Mouse (Mus musculus) CH12.LX (cell line): ENCODE measurements around the gene Apoc4. TPM values are rescaled to one million over a fixed set of nuclear protein-coding genes. Genes with fewer than 3 reads are reported as not detected.

Experiments used
- DNase-seq: peaks from one replicate; pipeline ENCODE4 v3.0.0-alpha.2; 2013; ENCODE audit errors: extremely low read depth
- H3K27ac ChIP-seq: 2 replicates; pipeline ENCODE4 v1.5.1; 2012; ENCODE audit warnings: low read depth, mild to moderate bottlenecking, control low read depth, moderate library complexity; ENCODE audit not compliant: insufficient read depth
- H3K27me3 ChIP-seq: replicated peaks from 2 replicates; pipeline ENCODE3; 2012; ENCODE audit warnings: inconsistent platforms
- H3K36me3 ChIP-seq, 2 experiments: replicated peaks in 1 of 2; 2 replicates each; pipeline versions ENCODE3 to v1.6.1; 2012; ENCODE audit warnings: inconsistent platforms in 1 of 2, low read length in 1 of 2, mild to moderate bottlenecking in 1 of 2, mixed read lengths in 1 of 2, moderate library complexity in 1 of 2; ENCODE audit not compliant: control insufficient read depth in 1 of 2, insufficient read depth in 1 of 2
- H3K4me1 ChIP-seq, 2 experiments: 2 replicates each; pipeline ENCODE4 v1.6.1; 2012; ENCODE audit warnings: inconsistent platforms in 1 of 2, moderate library complexity in 1 of 2; ENCODE audit not compliant: insufficient read depth in 2 of 2, control insufficient read depth in 1 of 2
- H3K4me2 ChIP-seq: 2 replicates; pipeline ENCODE4 v1.6.1; 2012; ENCODE audit warnings: low read depth, mild to moderate bottlenecking, control low read depth; ENCODE audit not compliant: poor library complexity, insufficient read depth, severe bottlenecking
- H3K4me3 ChIP-seq, 3 experiments: fragments of 150-350 bp in 1 of 3; sonication (generic) in 1 of 3; replicated peaks in 1 of 3; 2 replicates each; pipeline versions ENCODE3 to v1.5.1; 2011 to 2012; ENCODE audit warnings: low read depth in 2 of 3, low read length in 2 of 3, mild to moderate bottlenecking in 2 of 3, moderate library complexity in 2 of 3, control low read depth in 1 of 3, improper control_type of control experiment in 1 of 3, inconsistent platforms in 1 of 3, mixed read lengths in 1 of 3; ENCODE audit not compliant: poor library complexity in 1 of 3
- H3K79me2 ChIP-seq: replicated peaks from 2 replicates; pipeline ENCODE4 v1.6.1; 2012; ENCODE audit warnings: mild to moderate bottlenecking, moderate library complexity; ENCODE audit not compliant: control insufficient read depth, poor library complexity, insufficient read depth, severe bottlenecking; ENCODE audit errors: extremely low read depth
- H3K9ac ChIP-seq: 2 replicates; pipeline ENCODE4 v1.6.1; 2012; ENCODE audit warnings: low read depth, mild to moderate bottlenecking, control low read depth, moderate library complexity; ENCODE audit not compliant: insufficient read depth
- H3K9me3 ChIP-seq: replicated peaks from 2 replicates; pipeline ENCODE3; 2012; ENCODE audit warnings: low read length, inconsistent platforms, mixed read lengths
- CTCF ChIP-seq, 2 experiments: IDR thresholded peaks in 1 of 2; conservative IDR thresholded peaks in 1 of 2; 2 replicates each; pipeline ENCODE4 v1.5.1; 2011 to 2012; ENCODE audit warnings: low read depth in 2 of 2, low read length in 2 of 2, improper control_type of control experiment in 1 of 2, inconsistent platforms in 1 of 2, mild to moderate bottlenecking in 1 of 2, moderate library complexity in 1 of 2
- ETS1 ChIP-seq: conservative IDR thresholded peaks from 2 replicates; pipeline ENCODE4 v1.6.1; 2012; ENCODE audit warnings: low read depth, mild to moderate bottlenecking, inconsistent platforms, low read length, improper control_type of control experiment, moderate library complexity
- JUN ChIP-seq: IDR thresholded peaks from 2 replicates; pipeline ENCODE4 v1.6.1; 2011; ENCODE audit warnings: low read depth, mild to moderate bottlenecking, low read length, improper control_type of control experiment, moderate library complexity; ENCODE audit not compliant: insufficient read depth
- KAT2A ChIP-seq: IDR thresholded peaks from 2 replicates; pipeline ENCODE4 v1.6.1; 2012; ENCODE audit warnings: low read length, improper control_type of control experiment, inconsistent platforms; ENCODE audit not compliant: insufficient replicate concordance
- MAFK ChIP-seq: IDR thresholded peaks from 2 replicates; pipeline ENCODE4 v1.6.1; 2011; ENCODE audit warnings: low read length, improper control_type of control experiment; ENCODE audit not compliant: insufficient replicate concordance
- MAX ChIP-seq: IDR thresholded peaks from 2 replicates; pipeline ENCODE4 v1.6.1; 2011; ENCODE audit warnings: low read length, improper control_type of control experiment
- MXI1 ChIP-seq: IDR thresholded peaks from 2 replicates; pipeline ENCODE4 v1.6.1; 2011; ENCODE audit warnings: mild to moderate bottlenecking, low read depth, low read length, improper control_type of control experiment
- NELFE ChIP-seq: IDR thresholded peaks from 2 replicates; pipeline ENCODE4 v1.6.1; 2011; ENCODE audit warnings: low read depth, low read length, improper control_type of control experiment
- PAX5 ChIP-seq: IDR thresholded peaks from 2 replicates; pipeline ENCODE4 v1.6.1; 2012; ENCODE audit warnings: low read length, inconsistent platforms, mixed read lengths
- USF2 ChIP-seq: conservative IDR thresholded peaks from 2 replicates; pipeline ENCODE4 v1.6.1; 2011; ENCODE audit warnings: low read depth, low read length, improper control_type of control experiment
- dilution Hi-C: fragments of 300-500 bp; cut with MboI; formaldehyde crosslinking; loops from 2 replicates; pipeline ENCODE4 v1.14.3; 2020; ENCODE audit warnings: low sequenced_read_pairs; ENCODE audit not compliant: extremely low pct_unique_long_range_greater_than_20kb, extremely low pct_ligation_motif_present
- in situ Hi-C: fragments of 300-500 bp; cut with MboI; formaldehyde crosslinking; loops from 3 replicates; pipeline ENCODE4 v1.14.3; 2019; ENCODE audit warnings: low sequenced_read_pairs, low pct_ligation_motif_present, low pct_unique_long_range_greater_than_20kb, mixed read lengths
- polyA plus RNA-seq: library from polyadenylated mRNA; unstranded; fragments of >175 nt; gene quantifications from 2 replicates; pipeline ENCODE4 v1.2.1, GENCODE M21; 2012; ENCODE audit warnings: low read depth; ENCODE audit not compliant: insufficient read length
- total RNA-seq, 2 experiments: library from RNA; depleted of rRNA; stranded (reverse); fragments of 300-350 nt in 1 of 2; fragments of >200 nt in 1 of 2; gene quantifications; 2 replicates each; pipeline ENCODE4 v1.2.3; 2012 to 2014

The Apoc4 gene
- total and polyA plus RNA-seq, 3 experiments, result not detected

GRCm38 (mm10) chr7:19694336-19695212 is 13.3 kb upstream of the Apoc4 start:
- Histone ChIP-seq H3K9ac (no peak overlapping the region), H3K79me2 (no peaks in the 10 kb centered on the region), H3K36me3 (peaks cover 17 to 34% of the 10 kb centered on the region in 2 experiments), H3K4me3 (no peak overlapping the region), H3K27me3 (no peaks in the 10 kb centered on the region), H3K4me2 (no peak overlapping the region), H3K9me3 (peaks cover 5% of the 10 kb centered on the region), H3K27ac (no peak overlapping the region), H3K4me1 (peaks cover 0 to 9% of the 10 kb centered on the region in 2 experiments; a peak in 2 of 4 replicates)
- in situ Hi-C loops (no loop called here), dilution Hi-C loops (no loop called here)
- no peak for DNase-seq
- TF ChIP-seq KAT2A (no peak), CTCF (conservative IDR thresholded peaks at IDR 0.05 in 1 of 2, IDR thresholded peaks at IDR 0.05 in 1 of 2; ENCODE audit: low read depth in 2 of 2, low read length in 2 of 2) (no peak), PAX5 (no peak), USF2 (no peak), ETS1 (no peak), MXI1 (no peak), MAFK (no peak), MAX (no peak), JUN (no peak)

GRCm38 (mm10) chr7:19693421-19693820 is 12.1 kb upstream of the Apoc4 start:
- no peak for DNase-seq
- no peak overlapping the region for H3K4me2 ChIP-seq
- dilution Hi-C loops, result no loop called here

More at GRCm38 (mm10) chr7:19693421-19693820, 12.1 kb upstream of the Apoc4 start:
- Histone ChIP-seq H3K36me3 (peaks cover 12 to 24% of the 10 kb centered on the region in 2 experiments), H3K9ac (no peak overlapping the region), H3K4me3 (no peak overlapping the region), H3K9me3 (peaks cover 5% of the 10 kb centered on the region), H3K27me3 (no peaks in the 10 kb centered on the region), H3K4me1 (no peaks in the 10 kb centered on the region), H3K79me2 (no peaks in the 10 kb centered on the region), H3K27ac (no peak overlapping the region)
- in situ Hi-C loops, result no loop called here
- no peak for TF ChIP-seq NELFE
